Mouse (Mus musculus) right cerebral cortex, adult 18-20 months (tissue): ENCODE results near the gene Med14.

Source experiments
- DNase-seq: peaks from one replicate; pipeline ENCODE4 v3.0.0; 2022; ENCODE audit warnings: mixed read lengths

Med14 gene

GRCm38 (mm10) chrX:12761626-12762333 is at the start of gene Med14:
TSS of gene Med14 (minus strand) at chrX:12762073.
- peak; percentile 84 for DNase-seq

GRCm38 (mm10) chrX:12800559-12800958 is 38.7 kb upstream of the Med14 start:
- no peak for DNase-seq

GRCm38 (mm10) chrX:12794842-12795241 is 33.0 kb upstream of the Med14 start:
- no peak for DNase-seq

GRCm38 (mm10) chrX:12791674-12792340 is 29.9 kb upstream of the Med14 start:
- DNase-seq, result peak; percentile 3

- no peak for DNase-seq
Observed at GRCm38 (mm10) chrX:12773236-12773635, 11.4 kb upstream of the Med14 start.

GRCm38 (mm10) chrX:12771561-12771960 is 9.7 kb upstream of the Med14 start:
- DNase-seq, result no peak

- no peak for DNase-seq
Observed at GRCm38 (mm10) chrX:12768571-12768970, 6.7 kb upstream of the Med14 start.

- no peak for DNase-seq
Observed at GRCm38 (mm10) chrX:12766846-12767564, 5.1 kb upstream of the Med14 start.

- DNase-seq, result no peak
Observed at GRCm38 (mm10) chrX:12763127-12763834, 1.4 kb upstream of the Med14 start.

GRCm38 (mm10) chrX:12762334-12763126 is 657 bp upstream of the Med14 start:
- no peak for DNase-seq

GRCm38 (mm10) chrX:12761259-12761625 is 631 bp downstream of the Med14 start:
- DNase-seq, result no peak

- DNase-seq, result no peak
Observed at GRCm38 (mm10) chrX:12760501-12760900, 1.4 kb downstream of the Med14 start.

- DNase-seq, result no peak
Observed at GRCm38 (mm10) chrX:12759625-12760024, 2.2 kb downstream of the Med14 start.

- DNase-seq, result no peak
Observed at GRCm38 (mm10) chrX:12747886-12748285, 14.0 kb downstream of the Med14 start.

- no peak for DNase-seq
Observed at GRCm38 (mm10) chrX:12746729-12747128, 15.1 kb downstream of the Med14 start.

- DNase-seq, result no peak
Observed at GRCm38 (mm10) chrX:12740396-12740795, 21.5 kb downstream of the Med14 start.

GRCm38 (mm10) chrX:12716036-12716435 is 45.8 kb downstream of the Med14 start:
- no peak for DNase-seq

- no peak for DNase-seq
Observed at GRCm38 (mm10) chrX:12713796-12714195, 48.1 kb downstream of the Med14 start.

- no peak for DNase-seq
Observed at GRCm38 (mm10) chrX:12686910-12687309, 75.0 kb downstream of the Med14 start.

GRCm38 (mm10) chrX:12686071-12686470 is 75.8 kb downstream of the Med14 start:
- no peak for DNase-seq

- DNase-seq, result peak; percentile 44
Observed at GRCm38 (mm10) chrX:12677396-12677795, 84.5 kb downstream of the Med14 start.

GRCm38 (mm10) chrX:12673054-12673775 is 88.7 kb downstream of the Med14 start, which contains the start of gene 1810030O07Rik:
TSS of gene 1810030O07Rik (minus strand) at chrX:12673668.
- DNase-seq, result peak; percentile 93
